Mouse (Mus musculus): ENCODE results near the gene Ergic2. TPM values are rescaled to one million over a fixed set of nuclear protein-coding genes. Genes with fewer than 3 reads are reported as not detected.

The Ergic2 gene
- total RNA-seq (2014; rRNA removed) (115 and 125 TPM in 2 replicates), polyA plus RNA-seq (2015; fragmentation: Nextera tagmentation; extraction: Ambion mirVana) (173 and 177 TPM in 2 replicates)

DNA sequence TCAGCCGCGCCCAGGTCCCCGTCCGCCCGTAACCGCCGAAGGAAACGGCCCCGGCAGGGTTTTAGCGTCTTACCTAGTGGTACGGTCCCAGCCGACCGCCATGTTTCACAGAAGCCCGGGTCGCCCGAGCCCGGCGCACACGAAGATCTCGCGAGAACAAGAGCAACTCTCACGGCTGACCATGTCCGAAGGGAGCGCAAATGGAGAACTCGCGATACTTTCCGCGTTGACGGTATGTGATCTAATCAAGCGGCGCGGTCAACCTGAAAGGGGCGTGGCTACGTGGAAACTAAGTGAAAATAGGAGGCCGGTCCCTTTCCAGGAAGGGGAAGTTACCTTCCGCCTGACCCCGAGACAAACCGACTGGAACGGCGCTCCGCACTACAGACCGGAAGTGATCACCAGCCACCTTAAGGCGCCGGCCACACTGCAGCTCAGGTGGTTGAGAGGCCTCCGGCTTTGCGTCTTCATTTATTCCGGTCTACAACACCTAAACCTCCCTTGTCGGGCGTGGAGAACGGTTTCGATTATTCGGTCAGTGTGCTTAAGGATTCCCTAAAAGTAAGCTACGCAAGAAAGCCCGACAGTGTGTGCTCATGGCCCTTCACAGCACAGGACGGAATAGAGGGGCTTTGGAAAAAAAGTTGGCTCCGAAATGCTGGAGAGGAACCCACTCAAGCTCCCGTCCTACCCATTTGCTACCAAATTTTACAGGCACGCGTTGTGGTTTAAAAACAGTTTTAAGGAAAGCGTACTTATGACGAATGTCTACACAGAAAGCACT, at the start of gene Ergic2:
Ergic2 (minus strand) TSS at position 478 of the 784 bp plus-strand sequence.
- peak within 1 kb of the TSS; percentile 92 for H3K9ac ChIP-seq
- ATAC-seq (peak; percentile 98), DNase-seq (peak; percentile 98)
- H3K27me3 ChIP-seq (ENCODE audit: insufficient read depth, low read length) = no peaks in the 10 kb centered on the region
- no peaks in the 10 kb centered on the region for H3K9me3 ChIP-seq (ENCODE audit: low read length)
- peaks cover 4% of the 10 kb centered on the region; the same call in 1 of the 2 replicates for H3K4me1 ChIP-seq (ENCODE audit: insufficient read depth)
- no peak for TF ChIP-seq CTCF (IDR thresholded peaks at IDR 0.05; ENCODE audit: low read depth)
- H3K4me2 ChIP-seq (ENCODE audit: low read depth) = peak within 1 kb of the TSS; percentile 61
- H3K36me3 ChIP-seq (ENCODE audit: insufficient read depth) = no peaks in the 10 kb centered on the region
- peak within 1 kb of the TSS; percentile 77 for H3K4me3 ChIP-seq (ENCODE audit: low read depth, low read length)
- 1% methylated on average over 61 of the region's 61 CpGs for WGBS
- peak within 1 kb of the TSS; percentile 85 for H3K27ac ChIP-seq (ENCODE audit: low read depth, low read length)

DNA sequence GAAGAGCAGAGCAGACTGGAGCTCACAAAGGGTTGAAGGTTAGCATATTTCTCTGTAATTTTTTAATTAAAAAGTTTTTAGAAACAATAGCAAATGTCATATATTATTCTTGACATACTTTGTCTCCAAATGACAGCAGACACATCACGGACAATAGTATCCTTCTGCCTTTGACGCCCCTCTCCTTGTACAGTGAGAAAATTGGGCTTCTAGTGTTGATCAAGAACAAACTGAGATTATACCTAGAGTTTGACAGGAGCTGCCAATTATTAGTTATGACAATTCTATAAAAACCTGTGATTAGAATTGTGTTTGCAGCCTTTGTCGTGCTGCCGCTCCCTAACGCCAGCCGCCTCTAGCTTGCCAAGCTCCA, 48.5 kb upstream of the Ergic2 start:
- no peak overlapping the region for H3K4me2 ChIP-seq (ENCODE audit: low read depth)
- no peak for TF ChIP-seq CTCF (IDR thresholded peaks at IDR 0.05; ENCODE audit: low read depth)
- DNase-seq = no peak
- H3K36me3 ChIP-seq (ENCODE audit: insufficient read depth) = peaks cover 3% of the 10 kb centered on the region; the same call in 1 of the 2 replicates
- H3K9me3 ChIP-seq (ENCODE audit: low read length) = no peaks in the 10 kb centered on the region
- no peaks in the 10 kb centered on the region for H3K27me3 ChIP-seq (ENCODE audit: insufficient read depth, low read length)
- 79% methylated on average over 6 of the region's 6 CpGs for WGBS
- H3K27ac ChIP-seq (ENCODE audit: low read depth, low read length) = peak overlapping the region; percentile 36; the same call in 1 of the 2 replicates
- no peak overlapping the region for H3K4me3 ChIP-seq (ENCODE audit: low read depth, low read length)
- no peak overlapping the region for H3K9ac ChIP-seq
- ATAC-seq = 0 out of 2 replicates have a peak, but pooled peaks have one; percentile 8
- 0 out of 2 replicates have a peak, but pooled peaks cover 4% of the 10 kb centered on the region for H3K4me1 ChIP-seq (ENCODE audit: insufficient read depth)

DNA sequence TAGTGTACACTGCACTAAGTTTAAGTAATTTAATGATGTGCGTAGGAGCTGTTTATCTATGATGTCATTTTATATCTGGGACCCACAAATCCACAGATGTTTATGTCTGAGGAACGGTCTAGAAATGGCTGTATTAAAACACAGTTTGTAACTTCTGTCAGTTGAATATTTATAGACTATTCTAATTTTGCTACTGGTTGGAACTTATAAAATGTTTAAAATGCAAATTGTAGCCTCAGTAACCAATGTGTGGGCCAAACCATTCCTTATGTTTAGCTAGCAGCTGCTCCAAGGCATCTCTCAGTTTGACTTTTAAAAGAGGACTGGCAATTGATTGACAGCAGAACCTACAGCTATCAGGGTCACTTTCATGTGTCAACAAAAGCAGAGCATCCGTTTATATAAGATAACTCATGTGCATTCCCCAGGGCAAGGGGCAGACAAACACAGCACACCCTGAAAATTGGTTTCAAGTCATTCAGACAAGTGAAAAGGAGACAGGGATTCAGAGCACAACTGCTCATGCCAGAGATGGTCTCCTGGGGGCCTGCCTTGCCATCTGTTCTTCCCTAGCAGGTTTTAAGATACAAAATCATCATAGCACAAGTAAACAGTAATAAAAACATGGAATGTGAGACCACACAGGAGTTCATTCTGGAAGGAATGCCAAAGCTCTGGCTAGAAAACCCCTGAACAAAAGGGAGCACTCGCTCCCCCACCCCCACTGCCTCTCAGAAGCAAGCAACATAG, 48.0 kb upstream of the Ergic2 start:
- no peaks in the 10 kb centered on the region for H3K27me3 ChIP-seq (ENCODE audit: insufficient read depth, low read length)
- TF ChIP-seq CTCF (IDR thresholded peaks at IDR 0.05; ENCODE audit: low read depth) = no peak
- DNase-seq (peak; percentile 59), ATAC-seq (peak; percentile 79)
- no peak overlapping the region for H3K4me2 ChIP-seq (ENCODE audit: low read depth)
- no peak overlapping the region for H3K4me3 ChIP-seq (ENCODE audit: low read depth, low read length)
- no peak overlapping the region for H3K9ac ChIP-seq
- WGBS = 26% methylated on average over 4 of the region's 4 CpGs
- peaks cover 3% of the 10 kb centered on the region; the same call in 1 of the 2 replicates for H3K36me3 ChIP-seq (ENCODE audit: insufficient read depth)
- peak overlapping the region; percentile 36; the same call in 1 of the 2 replicates for H3K27ac ChIP-seq (ENCODE audit: low read depth, low read length)
- H3K9me3 ChIP-seq (ENCODE audit: low read length) = no peaks in the 10 kb centered on the region
- H3K4me1 ChIP-seq (ENCODE audit: insufficient read depth) = 0 out of 2 replicates have a peak, but pooled peaks cover 4% of the 10 kb centered on the region

DNA sequence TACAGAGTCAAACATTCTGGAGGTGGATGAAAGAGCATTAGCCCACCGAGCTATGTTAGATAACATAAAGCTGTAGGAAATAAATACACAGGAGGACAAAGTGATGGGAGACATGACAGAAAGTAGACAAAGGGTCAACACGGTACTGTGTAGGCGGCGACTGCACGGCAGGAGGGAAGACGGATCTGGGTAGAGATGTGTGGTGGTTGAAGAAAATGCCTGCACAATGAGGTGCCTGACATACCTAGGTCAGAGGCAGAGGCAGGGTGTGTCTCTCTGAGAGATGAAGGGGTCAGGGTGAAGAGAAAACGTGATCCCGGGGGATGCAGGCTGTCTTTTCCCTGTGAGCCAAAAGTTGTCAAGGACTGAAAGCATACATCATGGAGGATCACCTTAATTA, 46.9 kb upstream of the Ergic2 start:
- WGBS = 86% methylated on average over 8 of the region's 8 CpGs
- DNase-seq = no peak
- Histone ChIP-seq H3K9me3 (ENCODE audit: low read length) (no peaks in the 10 kb centered on the region), H3K27ac (ENCODE audit: low read depth, low read length) (no peak overlapping the region), H3K4me2 (ENCODE audit: low read depth) (no peak overlapping the region), H3K4me3 (ENCODE audit: low read depth, low read length) (no peak overlapping the region), H3K4me1 (ENCODE audit: insufficient read depth) (0 out of 2 replicates have a peak, but pooled peaks cover 4% of the 10 kb centered on the region), H3K9ac (no peak overlapping the region), H3K36me3 (ENCODE audit: insufficient read depth) (no peaks in the 10 kb centered on the region), H3K27me3 (ENCODE audit: insufficient read depth, low read length) (no peaks in the 10 kb centered on the region)
- ATAC-seq = no peak
- TF ChIP-seq CTCF (IDR thresholded peaks at IDR 0.05; ENCODE audit: low read depth) = no peak

DNA sequence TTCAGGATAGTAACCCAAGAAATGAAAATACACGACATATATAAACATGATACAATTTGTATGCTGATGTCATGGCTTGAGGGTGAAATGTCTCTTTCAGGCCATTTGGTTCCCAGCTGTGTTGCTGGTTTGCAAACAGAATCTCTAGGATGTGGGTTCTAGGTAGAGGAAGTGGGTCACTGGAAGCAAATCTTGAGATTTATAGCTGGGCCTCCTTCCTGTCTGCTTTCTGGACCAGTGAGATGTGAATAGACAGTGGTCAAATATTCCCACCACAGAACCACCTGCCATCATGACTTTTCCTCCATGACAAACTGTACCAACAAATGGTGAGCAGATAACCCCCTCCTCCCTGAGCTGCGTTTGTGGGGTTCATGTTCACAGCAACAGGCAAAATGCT, 45.6 kb upstream of the Ergic2 start:
- H3K36me3 ChIP-seq (ENCODE audit: insufficient read depth) = no peaks in the 10 kb centered on the region

DNA sequence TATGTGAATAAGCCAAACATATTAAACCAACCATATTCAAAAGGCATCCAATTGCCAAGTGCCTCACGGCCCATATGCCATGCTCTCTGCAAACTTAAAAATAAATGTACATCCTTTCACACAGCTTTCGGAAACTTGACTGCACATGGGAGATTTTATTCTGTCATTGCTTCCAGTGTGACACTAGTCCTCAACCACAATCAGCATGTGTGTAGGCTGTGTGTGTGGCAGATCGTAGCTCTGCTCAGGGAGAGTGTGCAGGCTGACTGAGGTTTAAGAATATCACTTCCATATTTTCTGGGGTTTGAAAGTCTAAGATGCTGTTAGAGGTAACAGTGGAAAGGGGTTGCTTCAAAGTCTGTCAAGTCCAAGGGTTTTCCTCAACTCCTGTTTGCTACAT, 43.9 kb upstream of the Ergic2 start:
- ATAC-seq (no peak), DNase-seq (no peak)
- H3K4me2 ChIP-seq (ENCODE audit: low read depth) = no peak overlapping the region
- H3K27ac ChIP-seq (ENCODE audit: low read depth, low read length) = no peak overlapping the region
- H3K4me1 ChIP-seq (ENCODE audit: insufficient read depth) = 0 out of 2 replicates have a peak, but pooled peaks cover 4% of the 10 kb centered on the region
- H3K4me3 ChIP-seq (ENCODE audit: low read depth, low read length) = no peak overlapping the region
- H3K36me3 ChIP-seq (ENCODE audit: insufficient read depth) = no peaks in the 10 kb centered on the region
- WGBS = 77% methylated on average over 3 of the region's 3 CpGs
- H3K9ac ChIP-seq = no peak overlapping the region
- H3K9me3 ChIP-seq (ENCODE audit: low read length) = no peaks in the 10 kb centered on the region
- no peaks in the 10 kb centered on the region for H3K27me3 ChIP-seq (ENCODE audit: insufficient read depth, low read length)
- no peak for TF ChIP-seq CTCF (IDR thresholded peaks at IDR 0.05; ENCODE audit: low read depth)

More for the DNA sequence above, 45.6 kb upstream of the Ergic2 start:
- H3K4me3 ChIP-seq (ENCODE audit: low read depth, low read length) = no peak overlapping the region
- 0 out of 2 replicates have a peak, but pooled peaks cover 4% of the 10 kb centered on the region for H3K4me1 ChIP-seq (ENCODE audit: insufficient read depth)
- no peak overlapping the region for H3K4me2 ChIP-seq (ENCODE audit: low read depth)
- no peak overlapping the region for H3K27ac ChIP-seq (ENCODE audit: low read depth, low read length)
- no peaks in the 10 kb centered on the region for H3K9me3 ChIP-seq (ENCODE audit: low read length)
- ATAC-seq (no peak), DNase-seq (no peak)
- WGBS = 97% methylated on average over 2 of the region's 2 CpGs
- no peak overlapping the region for H3K9ac ChIP-seq
- H3K27me3 ChIP-seq (ENCODE audit: insufficient read depth, low read length) = no peaks in the 10 kb centered on the region
- no peak for TF ChIP-seq CTCF (IDR thresholded peaks at IDR 0.05; ENCODE audit: low read depth)
